Mouse (Mus musculus) cortical plate, adult 2 months (tissue): ENCODE results near the gene Kat5. TPM values are rescaled to one million over a fixed set of nuclear protein-coding genes. Genes with fewer than 3 reads are reported as not detected.

Experiments
- H3K27ac ChIP-seq: fragments of 200-500 bp; 2 replicates; pipeline ENCODE4 v1.5.1; 2012; ENCODE audit warnings: low read length, control low read depth, inconsistent platforms; ENCODE audit not compliant: insufficient read depth
- H3K4me1 ChIP-seq: fragments of 200-500 bp; 2 replicates; pipeline ENCODE4 v1.6.1; 2011; ENCODE audit warnings: low read length; ENCODE audit not compliant: control insufficient read depth, insufficient read depth
- H3K4me3 ChIP-seq: fragments of 200-500 bp; 2 replicates; pipeline ENCODE4 v1.5.1; 2011; ENCODE audit warnings: mild to moderate bottlenecking, low read length, control low read depth; ENCODE audit not compliant: insufficient read depth
- CTCF ChIP-seq: fragments of 200-500 bp; IDR thresholded peaks from 2 replicates; pipeline ENCODE4 v1.5.1; 2011; ENCODE audit warnings: mild to moderate bottlenecking, control low read depth, low read length; ENCODE audit not compliant: insufficient read depth; ENCODE audit errors: extremely low read depth
- POLR2A ChIP-seq: fragments of 200-500 bp; IDR thresholded peaks from 2 replicates; pipeline ENCODE4 v1.6.1; 2011; ENCODE audit warnings: mild to moderate bottlenecking, low read length, control low read depth; ENCODE audit not compliant: insufficient read depth; ENCODE audit errors: extremely low read depth
- polyA plus RNA-seq: library from polyadenylated mRNA; depleted of rRNA; stranded (reverse); fragments of >200 nt; gene quantifications from 2 replicates; pipeline ENCODE4 v1.2.3, GENCODE M21; 2012; rRNA removed

Gene Kat5
- 111 and 115 TPM in 2 replicates for polyA plus RNA-seq

- Histone ChIP-seq H3K4me1 (peaks cover 3% of the 10 kb centered on the region; the same call in 1 of the 2 replicates), H3K4me3 (peak within 1 kb of the TSS; percentile 99), H3K27ac (peak within 1 kb of the TSS; percentile 96)
- TF ChIP-seq POLR2A (peak; percentile 55), CTCF (no peak)
These were observed at the start of gene Kat5 for GRCm38 (mm10) chr19:5609547-5610404. TSS of gene Kat5 (minus strand) at chr19:5610237.

DNA sequence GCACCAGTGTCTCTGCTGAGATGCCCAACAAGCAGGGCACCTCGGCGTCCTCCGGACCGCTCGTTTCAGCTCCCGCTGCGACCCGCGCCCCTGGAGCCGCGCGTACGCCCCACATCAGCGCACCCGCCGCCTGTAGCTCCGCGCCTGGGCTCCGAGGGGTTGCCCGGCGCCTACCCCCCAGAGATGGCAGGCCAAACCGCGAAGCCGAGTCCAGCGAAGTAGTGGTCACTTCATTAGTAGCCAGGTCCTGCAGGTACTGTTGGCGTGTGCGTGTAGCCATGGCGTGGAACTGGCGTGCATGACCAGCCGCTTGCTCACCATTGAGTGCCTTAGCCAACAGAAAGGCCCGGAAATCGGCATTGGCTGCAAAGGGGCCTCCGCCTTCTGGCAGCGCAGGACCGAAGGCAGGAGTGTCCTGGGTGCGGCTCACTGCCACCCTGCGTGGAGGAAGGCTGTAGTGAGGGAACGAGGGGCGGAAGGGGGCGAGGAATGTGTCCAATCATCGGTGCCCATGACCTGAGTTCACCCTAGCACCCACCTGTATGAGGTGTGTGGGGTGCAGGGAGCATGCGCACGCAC lies 44.8 kb upstream of the Kat5 start:
- TF ChIP-seq CTCF (no peak), POLR2A (no peak)
- H3K4me1 ChIP-seq, result no peaks in the 10 kb centered on the region
- H3K4me3 ChIP-seq, result peak overlapping the region; percentile 47; the same call in 1 of the 2 replicates
- H3K27ac ChIP-seq, result no peak overlapping the region

- TF ChIP-seq CTCF (no peak), POLR2A (no peak; the same call in 1 of the 2 replicates)
- H3K4me1 ChIP-seq, result no peaks in the 10 kb centered on the region
These were observed 44.1 kb upstream of the Kat5 start for GRCm38 (mm10) chr19:5653969-5654719.

DNA sequence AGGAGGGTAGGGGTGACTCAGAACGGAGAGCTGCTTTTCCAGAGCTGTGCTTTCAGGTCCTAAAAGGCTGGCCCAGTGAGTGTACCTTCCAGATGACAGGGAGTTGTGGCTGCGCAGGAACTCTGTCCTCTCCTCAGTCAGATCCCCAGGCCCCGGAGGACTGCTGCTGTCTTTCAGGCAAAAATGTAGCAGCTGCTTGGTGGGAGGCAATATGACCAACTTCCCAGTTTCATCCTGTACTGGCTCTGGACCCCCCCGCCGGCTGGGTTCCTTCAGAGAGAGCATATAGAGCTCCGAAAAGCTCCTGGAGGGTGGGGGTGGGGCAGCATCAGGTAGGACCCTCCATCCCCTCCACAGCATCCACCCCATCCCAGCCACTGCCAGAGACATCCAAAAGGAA lies 42.5 kb upstream of the Kat5 start:
- H3K27ac ChIP-seq, result no peak overlapping the region
- H3K4me3 ChIP-seq, result no peak overlapping the region
- TF ChIP-seq POLR2A (no peak), CTCF (no peak)
- H3K4me1 ChIP-seq, result no peaks in the 10 kb centered on the region

More at GRCm38 (mm10) chr19:5653969-5654719, 44.1 kb upstream of the Kat5 start:
- peak overlapping the region; percentile 47 for H3K4me3 ChIP-seq
- H3K27ac ChIP-seq, result no peak overlapping the region

GRCm38 (mm10) chr19:5651502-5652274 lies 41.7 kb upstream of the Kat5 start:
- Histone ChIP-seq H3K4me1 (no peaks in the 10 kb centered on the region), H3K4me3 (no peak overlapping the region)
- TF ChIP-seq CTCF, result no peak
- TF ChIP-seq POLR2A, result no peak

DNA sequence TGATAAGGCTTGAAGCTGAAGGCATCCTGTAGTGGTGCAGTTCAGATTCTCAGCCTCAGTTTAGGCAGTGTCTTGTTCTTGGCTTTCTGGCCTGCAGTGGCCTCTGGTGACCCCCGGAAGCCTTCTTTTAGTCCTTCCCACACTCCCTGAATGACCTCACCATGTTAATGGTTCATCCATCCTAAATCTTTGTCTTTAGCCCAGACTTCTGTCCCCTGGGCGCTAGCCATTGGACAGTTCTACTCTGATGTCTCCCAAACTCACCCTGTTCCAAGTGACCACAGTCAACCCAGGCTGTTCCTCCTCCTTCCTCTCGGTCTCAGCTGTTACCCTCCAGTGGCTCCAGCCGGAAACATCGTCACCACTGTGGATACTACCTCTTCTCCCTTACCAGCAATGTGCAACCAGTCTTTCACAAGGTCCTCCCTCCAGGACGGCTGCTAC lies 39.3 kb upstream of the Kat5 start:
- Histone ChIP-seq H3K4me1 (no peaks in the 10 kb centered on the region), H3K4me3 (peak overlapping the region; percentile 9; the same call in 1 of the 2 replicates), H3K27ac (no peak overlapping the region)
- no peak for TF ChIP-seq CTCF
- TF ChIP-seq POLR2A, result no peak

More at GRCm38 (mm10) chr19:5651502-5652274, 41.7 kb upstream of the Kat5 start:
- no peak overlapping the region for H3K27ac ChIP-seq

GRCm38 (mm10) chr19:5648401-5649297 lies 38.6 kb upstream of the Kat5 start:
- no peaks in the 10 kb centered on the region for H3K4me1 ChIP-seq
- peak overlapping the region; percentile 15 for H3K27ac ChIP-seq
- peak overlapping the region; percentile 9 for H3K4me3 ChIP-seq
- TF ChIP-seq POLR2A (peak; percentile 75), CTCF (no peak)

- Histone ChIP-seq H3K4me3 (no peak overlapping the region), H3K27ac (no peak overlapping the region), H3K4me1 (no peaks in the 10 kb centered on the region)
- TF ChIP-seq POLR2A (no peak), CTCF (no peak)
These were observed 37.8 kb upstream of the Kat5 start for GRCm38 (mm10) chr19:5647791-5648190.
